Mouse (Mus musculus) 3T3-L1 (cell line): ENCODE results near the gene Trp53tg5.

Experiments
- DNase-seq: peaks from one replicate; pipeline ENCODE4 v3.0.0-alpha.2; 2015; ENCODE audit warnings: low read depth, low spot score

Gene Trp53tg5

GRCm38 (mm10) chr2:164473624-164474023 is at the start of gene Trp53tg5:
Gene Trp53tg5 (minus strand): TSS chr2:164473724.
- no peak for DNase-seq

GRCm38 (mm10) chr2:164522280-164522679 is 48.8 kb upstream of the Trp53tg5 start:
- DNase-seq = peak; percentile 71

GRCm38 (mm10) chr2:164521841-164522240 is 48.3 kb upstream of the Trp53tg5 start:
- peak; percentile 90 for DNase-seq

GRCm38 (mm10) chr2:164520782-164521181 is 47.3 kb upstream of the Trp53tg5 start:
- DNase-seq = peak; percentile 89

- DNase-seq = peak; percentile 20
Measured at GRCm38 (mm10) chr2:164519171-164519526, 45.6 kb upstream of the Trp53tg5 start.

- DNase-seq = peak; percentile 65
Measured at GRCm38 (mm10) chr2:164518266-164519170, 45.0 kb upstream of the Trp53tg5 start.

GRCm38 (mm10) chr2:164517485-164518221 is 44.1 kb upstream of the Trp53tg5 start:
- DNase-seq = peak; percentile 57

GRCm38 (mm10) chr2:164516592-164516991 is 43.1 kb upstream of the Trp53tg5 start:
- DNase-seq = peak; percentile 36

GRCm38 (mm10) chr2:164515897-164516296 is 42.4 kb upstream of the Trp53tg5 start:
- DNase-seq = no peak

GRCm38 (mm10) chr2:164514916-164515315 is 41.4 kb upstream of the Trp53tg5 start:
- DNase-seq = no peak

GRCm38 (mm10) chr2:164513389-164513788 is 39.9 kb upstream of the Trp53tg5 start:
- peak; percentile 99 for DNase-seq

GRCm38 (mm10) chr2:164512121-164512909 is 38.8 kb upstream of the Trp53tg5 start:
- DNase-seq = peak; percentile 38

- no peak for DNase-seq
Measured at GRCm38 (mm10) chr2:164510621-164511190, 37.2 kb upstream of the Trp53tg5 start.

- DNase-seq = no peak
Measured at GRCm38 (mm10) chr2:164507811-164508210, 34.3 kb upstream of the Trp53tg5 start.

GRCm38 (mm10) chr2:164505619-164506347 is 32.3 kb upstream of the Trp53tg5 start:
- no peak for DNase-seq

- no peak for DNase-seq
Measured at GRCm38 (mm10) chr2:164504919-164505318, 31.4 kb upstream of the Trp53tg5 start.

- no peak for DNase-seq
Measured at GRCm38 (mm10) chr2:164500511-164500910, 27.0 kb upstream of the Trp53tg5 start.

- no peak for DNase-seq
Measured at GRCm38 (mm10) chr2:164499317-164499716, 25.8 kb upstream of the Trp53tg5 start.

- DNase-seq = no peak
Measured at GRCm38 (mm10) chr2:164497691-164498268, 24.3 kb upstream of the Trp53tg5 start.
